Mouse (Mus musculus) MEL (cell line): ENCODE measurements around the gene Fam20b.

ENCODE experiments used
- CTCF ChIP-seq, 3 experiments: IDR thresholded peaks in 2 of 3; conservative IDR thresholded peaks in 1 of 3; 2 replicates each; pipeline ENCODE4 v1.5.1; 2011 to 2012; ENCODE audit warnings: low read length in 3 of 3, low read depth in 2 of 3, mild to moderate bottlenecking in 2 of 3, improper control_type of control experiment in 1 of 3, inconsistent platforms in 1 of 3, mixed read lengths in 1 of 3, moderate library complexity in 1 of 3; ENCODE audit not compliant: control insufficient read depth in 1 of 3, insufficient read depth in 1 of 3, poor library complexity in 1 of 3, severe bottlenecking in 1 of 3
- POLR2A ChIP-seq, 2 experiments: IDR thresholded peaks; 2 replicates each; pipeline ENCODE4 v1.6.1; 2011 to 2012; ENCODE audit warnings: low read length in 2 of 2, mild to moderate bottlenecking in 2 of 2, control low read depth in 1 of 2, improper control_type of control experiment in 1 of 2, low read depth in 1 of 2, moderate library complexity in 1 of 2; ENCODE audit not compliant: control insufficient read depth in 1 of 2, insufficient read depth in 1 of 2, poor library complexity in 1 of 2
- POLR2AphosphoS2 ChIP-seq: IDR thresholded peaks from 2 replicates; pipeline ENCODE4 v1.6.1; 2011; ENCODE audit warnings: low read length, improper control_type of control experiment
- POLR2AphosphoS5 ChIP-seq: IDR thresholded peaks from 2 replicates; pipeline ENCODE4 v1.6.1; 2012; ENCODE audit warnings: low read depth, borderline replicate concordance, mild to moderate bottlenecking, inconsistent platforms, low read length, moderate library complexity, mixed read lengths
- TBP ChIP-seq: IDR thresholded peaks from 2 replicates; pipeline ENCODE4 v1.8.0; 2011; ENCODE audit warnings: low read depth, low read length, improper control_type of control experiment
- ZKSCAN1 ChIP-seq: IDR thresholded peaks from 2 replicates; pipeline ENCODE4 v1.6.1; 2012; ENCODE audit warnings: low read depth, mild to moderate bottlenecking, inconsistent platforms, low read length, improper control_type of control experiment, moderate library complexity

- TF ChIP-seq POLR2AphosphoS2 (no peak), ZKSCAN1 (no peak), CTCF (IDR thresholded peaks at IDR 0.05 in 2 of 3, conservative IDR thresholded peaks at IDR 0.05 in 1 of 3; ENCODE audit: control insufficient read depth in 1 of 3, insufficient read depth in 1 of 3, low read depth in 2 of 3, low read length in 3 of 3, poor library complexity in 1 of 3, severe bottlenecking in 1 of 3) (no peak), POLR2A (IDR thresholded peaks at IDR 0.05; ENCODE audit: control insufficient read depth in 1 of 2, insufficient read depth in 1 of 2, low read depth in 1 of 2, low read length in 2 of 2, poor library complexity in 1 of 2) (no peak), POLR2AphosphoS5 (no peak), TBP (no peak)
Measured at GRCm38 (mm10) chr1:156761430-156761801, 42.5 kb upstream of the Fam20b start.
